Mouse (Mus musculus) heart, postnatal 0 days (tissue): Measurements from ENCODE around the gene Elavl4.

Experiments used
- CTCF ChIP-seq: IDR thresholded peaks from 2 replicates; pipeline ENCODE4 v1.5.1; 2016; ENCODE audit warnings: antibody characterized with exemption, control low read depth, low read depth
- EP300 ChIP-seq: IDR thresholded peaks from 2 replicates; pipeline ENCODE4 v1.6.1; 2016; ENCODE audit warnings: antibody characterized with exemption, low read depth

GRCm38 (mm10) chr4:110201680-110202079, 150.0 kb downstream of the Elavl4 start:
- TF ChIP-seq EP300 (no peak), CTCF (no peak)
